Mouse (Mus musculus) CH12.LX (cell line): Measurements from ENCODE around the gene Dyx1c1. TPM values are rescaled to one million over a fixed set of nuclear protein-coding genes. Genes with fewer than 3 reads are reported as not detected.

Source experiments
- DNase-seq: peaks from one replicate; pipeline ENCODE4 v3.0.0-alpha.2; 2013; ENCODE audit errors: extremely low read depth
- H3K27ac ChIP-seq: 2 replicates; pipeline ENCODE4 v1.5.1; 2012; ENCODE audit warnings: low read depth, mild to moderate bottlenecking, control low read depth, moderate library complexity; ENCODE audit not compliant: insufficient read depth
- H3K27me3 ChIP-seq: replicated peaks from 2 replicates; pipeline ENCODE3; 2012; ENCODE audit warnings: inconsistent platforms
- H3K36me3 ChIP-seq, 2 experiments: replicated peaks in 1 of 2; 2 replicates each; pipeline versions ENCODE3 to v1.6.1; 2012; ENCODE audit warnings: inconsistent platforms in 1 of 2, low read length in 1 of 2, mild to moderate bottlenecking in 1 of 2, mixed read lengths in 1 of 2, moderate library complexity in 1 of 2; ENCODE audit not compliant: control insufficient read depth in 1 of 2, insufficient read depth in 1 of 2
- H3K4me1 ChIP-seq, 2 experiments: 2 replicates each; pipeline ENCODE4 v1.6.1; 2012; ENCODE audit warnings: inconsistent platforms in 1 of 2, moderate library complexity in 1 of 2; ENCODE audit not compliant: insufficient read depth in 2 of 2, control insufficient read depth in 1 of 2
- H3K4me2 ChIP-seq: 2 replicates; pipeline ENCODE4 v1.6.1; 2012; ENCODE audit warnings: low read depth, mild to moderate bottlenecking, control low read depth; ENCODE audit not compliant: poor library complexity, insufficient read depth, severe bottlenecking
- H3K4me3 ChIP-seq, 3 experiments: fragments of 150-350 bp in 1 of 3; sonication (generic) in 1 of 3; replicated peaks in 1 of 3; 2 replicates each; pipeline versions ENCODE3 to v1.5.1; 2011 to 2012; ENCODE audit warnings: low read depth in 2 of 3, low read length in 2 of 3, mild to moderate bottlenecking in 2 of 3, moderate library complexity in 2 of 3, control low read depth in 1 of 3, improper control_type of control experiment in 1 of 3, inconsistent platforms in 1 of 3, mixed read lengths in 1 of 3; ENCODE audit not compliant: poor library complexity in 1 of 3
- H3K79me2 ChIP-seq: replicated peaks from 2 replicates; pipeline ENCODE4 v1.6.1; 2012; ENCODE audit warnings: mild to moderate bottlenecking, moderate library complexity; ENCODE audit not compliant: control insufficient read depth, poor library complexity, insufficient read depth, severe bottlenecking; ENCODE audit errors: extremely low read depth
- H3K9ac ChIP-seq: 2 replicates; pipeline ENCODE4 v1.6.1; 2012; ENCODE audit warnings: low read depth, mild to moderate bottlenecking, control low read depth, moderate library complexity; ENCODE audit not compliant: insufficient read depth
- H3K9me3 ChIP-seq: replicated peaks from 2 replicates; pipeline ENCODE3; 2012; ENCODE audit warnings: low read length, inconsistent platforms, mixed read lengths
- BHLHE40 ChIP-seq: IDR thresholded peaks from 2 replicates; pipeline ENCODE4 v1.6.1; 2011; ENCODE audit warnings: mild to moderate bottlenecking, low read depth, low read length, improper control_type of control experiment
- E2F4 ChIP-seq: IDR thresholded peaks from 2 replicates; pipeline ENCODE4 v1.6.1; 2011; ENCODE audit warnings: low read depth, low read length, improper control_type of control experiment; ENCODE audit not compliant: insufficient replicate concordance
- ELF1 ChIP-seq: IDR thresholded peaks from 2 replicates; pipeline ENCODE4 v1.6.1; 2014; ENCODE audit warnings: low read depth, mild to moderate bottlenecking, inconsistent platforms, low read length, improper control_type of control experiment
- EP300 ChIP-seq: IDR thresholded peaks from 2 replicates; pipeline ENCODE4 v1.6.1; 2011; ENCODE audit warnings: low read length, improper control_type of control experiment
- GABPA ChIP-seq: IDR thresholded peaks from 2 replicates; pipeline ENCODE4 v1.6.1; 2012; ENCODE audit warnings: low read depth, low read length, improper control_type of control experiment, inconsistent platforms; ENCODE audit not compliant: insufficient replicate concordance
- HCFC1 ChIP-seq: IDR thresholded peaks from 2 replicates; pipeline ENCODE4 v1.6.1; 2012; ENCODE audit warnings: low read depth, mild to moderate bottlenecking, inconsistent platforms, low read length, improper control_type of control experiment
- JUND ChIP-seq: conservative IDR thresholded peaks from 2 replicates; pipeline ENCODE4 v1.6.1; 2011; ENCODE audit warnings: low read depth, low read length, improper control_type of control experiment
- MAX ChIP-seq: IDR thresholded peaks from 2 replicates; pipeline ENCODE4 v1.6.1; 2011; ENCODE audit warnings: low read length, improper control_type of control experiment
- MAZ ChIP-seq: IDR thresholded peaks from 2 replicates; pipeline ENCODE4 v1.6.1; 2012; ENCODE audit warnings: low read depth, mild to moderate bottlenecking, inconsistent platforms, low read length, improper control_type of control experiment, moderate library complexity
- MYC ChIP-seq: IDR thresholded peaks from 2 replicates; pipeline ENCODE4 v1.6.1; 2011; ENCODE audit warnings: low read depth, mild to moderate bottlenecking, improper control_type of control experiment, low read length
- NRF1 ChIP-seq: IDR thresholded peaks from 2 replicates; pipeline ENCODE4 v1.6.1; 2014; ENCODE audit warnings: low read depth, mild to moderate bottlenecking, inconsistent platforms, low read length, improper control_type of control experiment, moderate library complexity
- RCOR1 ChIP-seq: conservative IDR thresholded peaks from 2 replicates; pipeline ENCODE4 v1.6.1; 2012; ENCODE audit warnings: low read depth, mild to moderate bottlenecking, inconsistent platforms, low read length, improper control_type of control experiment
- SMC3 ChIP-seq: IDR thresholded peaks from 2 replicates; pipeline ENCODE4 v1.6.1; 2011; ENCODE audit warnings: low read depth, low read length, improper control_type of control experiment
- UBTF ChIP-seq: IDR thresholded peaks from 2 replicates; pipeline ENCODE4 v1.6.1; 2012; ENCODE audit warnings: low read depth, mild to moderate bottlenecking, inconsistent platforms, low read length, improper control_type of control experiment, moderate library complexity
- USF1 ChIP-seq: IDR thresholded peaks from 2 replicates; pipeline ENCODE4 v1.6.1; 2014; ENCODE audit warnings: low read depth, mild to moderate bottlenecking, inconsistent platforms, low read length, improper control_type of control experiment
- ZC3H11A ChIP-seq: IDR thresholded peaks from 2 replicates; pipeline ENCODE4 v1.6.1; 2012; ENCODE audit warnings: low read depth, mild to moderate bottlenecking, inconsistent platforms, low read length, improper control_type of control experiment
- ZNF384 ChIP-seq: IDR thresholded peaks from 2 replicates; pipeline ENCODE4 v1.6.1; 2012; ENCODE audit warnings: low read depth, low read length, improper control_type of control experiment, inconsistent platforms
- dilution Hi-C: fragments of 300-500 bp; cut with MboI; formaldehyde crosslinking; loops from 2 replicates; pipeline ENCODE4 v1.14.3; 2020; ENCODE audit warnings: low sequenced_read_pairs; ENCODE audit not compliant: extremely low pct_unique_long_range_greater_than_20kb, extremely low pct_ligation_motif_present
- in situ Hi-C: fragments of 300-500 bp; cut with MboI; formaldehyde crosslinking; loops from 3 replicates; pipeline ENCODE4 v1.14.3; 2019; ENCODE audit warnings: low sequenced_read_pairs, low pct_ligation_motif_present, low pct_unique_long_range_greater_than_20kb, mixed read lengths
- polyA plus RNA-seq: library from polyadenylated mRNA; unstranded; fragments of >175 nt; gene quantifications from 2 replicates; pipeline ENCODE4 v1.2.1, GENCODE M21; 2012; ENCODE audit warnings: low read depth; ENCODE audit not compliant: insufficient read length
- total RNA-seq, 2 experiments: library from RNA; depleted of rRNA; stranded (reverse); fragments of 300-350 nt in 1 of 2; fragments of >200 nt in 1 of 2; gene quantifications; 2 replicates each; pipeline ENCODE4 v1.2.3; 2012 to 2014

The Dyx1c1 gene
- total and polyA plus RNA-seq, 3 experiments: 3.4 to 6.8 (median 6.1) TPM

GRCm38 (mm10) chr9:72991420-72991819 lies 32.8 kb downstream of the Dyx1c1 start:
- no peak for DNase-seq
- peaks cover 2% of the 10 kb centered on the region for H3K27me3 ChIP-seq
- no peak overlapping the region for H3K4me3 ChIP-seq
- H3K9ac ChIP-seq: no peak overlapping the region
- no peaks in the 10 kb centered on the region for H3K9me3 ChIP-seq
- no peaks in the 10 kb centered on the region; the same call in 1 of the 2 replicates for H3K79me2 ChIP-seq
- peaks cover 3 to 12% of the 10 kb centered on the region in 2 experiments; a peak in 3 of 4 replicates for H3K4me1 ChIP-seq
- no peak overlapping the region for H3K4me2 ChIP-seq
- H3K36me3 ChIP-seq: no peaks in the 10 kb centered on the region
- in situ Hi-C loops: no loop called here
- TF ChIP-seq RCOR1: no peak
- no peak for TF ChIP-seq MAZ
- TF ChIP-seq USF1: no peak
- TF ChIP-seq ZNF384: no peak
- dilution Hi-C loops: no loop called here
- H3K27ac ChIP-seq: no peak overlapping the region

GRCm38 (mm10) chr9:72992576-72992975 lies 34.0 kb downstream of the Dyx1c1 start:
- no peak for DNase-seq
- Histone ChIP-seq H3K27ac (no peak overlapping the region), H3K36me3 (no peaks in the 10 kb centered on the region), H3K4me2 (no peak overlapping the region), H3K79me2 (no peaks in the 10 kb centered on the region; the same call in 1 of the 2 replicates), H3K9me3 (no peaks in the 10 kb centered on the region), H3K27me3 (no peaks in the 10 kb centered on the region), H3K4me1 (peaks cover under 1 to 2% of the 10 kb centered on the region in 2 experiments; a peak in 2 of 4 replicates), H3K4me3 (no peak overlapping the region), H3K9ac (no peak overlapping the region)
- no peak for TF ChIP-seq JUND
- no peak for TF ChIP-seq ZC3H11A
- TF ChIP-seq HCFC1: no peak
- no peak for TF ChIP-seq GABPA
- TF ChIP-seq UBTF: no peak
- TF ChIP-seq MAZ: no peak
- no peak for TF ChIP-seq MYC
- TF ChIP-seq ELF1: no peak
- TF ChIP-seq BHLHE40: no peak
- TF ChIP-seq NRF1: no peak
- no peak for TF ChIP-seq USF1
- TF ChIP-seq MAX: no peak
- TF ChIP-seq E2F4: no peak
- TF ChIP-seq EP300: no peak
- no peak for TF ChIP-seq SMC3
- in situ Hi-C loops: no loop called here
- dilution Hi-C loops: no loop called here
